ENCODE assay signal across 8 mouse cellular contexts in genomic region chr16:96127288-96127656, GRCm38 (mm10). TPM values are rescaled to one million over a fixed set of nuclear protein-coding genes. Genes with fewer than 3 reads are reported as not detected.
DNase-seq lines count a peak whose midpoint lies in the region; ATAC-seq and TF ChIP-seq lines count a peak whose summit lies in the region.

No protein-coding gene starts in this region.

- ATAC-seq in cerebellum, adult (ENCODE audit: insufficient number of reproducible peaks, low FRiP score, low TSS enrichment), result peak; percentile 33; the same call in 1 of the 2 replicates
- peak; percentile 46 for ATAC-seq in liver, embryonic 14.5 days (ENCODE audit: insufficient read depth)

- no peaks in the 10 kb centered on the region for H3K9me3 ChIP-seq in liver, embryonic 14.5 days (ENCODE audit: control insufficient read depth, low read length)

- peak overlapping the region; percentile 80 for H3K9ac ChIP-seq in liver, embryonic 14.5 days (replicated peaks)

- H3K27ac ChIP-seq in thymus, adult 2 months (ENCODE audit: control insufficient read depth, insufficient read depth, low read length), result no peak overlapping the region
- H3K27ac ChIP-seq in liver, embryonic 14.5 days, result peak overlapping the region; percentile 22; the same call in 1 of the 2 replicates

- no peaks in the 10 kb centered on the region for H3K27me3 ChIP-seq in thymus, adult 2 months (ENCODE audit: control insufficient read depth, insufficient read depth, low read length)
- H3K27me3 ChIP-seq in liver, embryonic 14.5 days (ENCODE audit: control insufficient read depth, insufficient read depth, low read length), result no peaks in the 10 kb centered on the region

- peak overlapping the region; percentile 65 for H3K4me3 ChIP-seq in thymus, adult 2 months (ENCODE audit: control insufficient read depth, insufficient read depth, low read length)
- H3K4me3 ChIP-seq in liver, embryonic 14.5 days (ENCODE audit: insufficient read depth in 1 of 2, low read depth in 2 of 2, low read length in 2 of 2), result peak overlapping the region; percentile 75 to 76

- peak; percentile 41; the same call in 1 of the 2 replicates for TF ChIP-seq POLR2A in thymus, adult 2 months (IDR thresholded peaks at IDR 0.05; ENCODE audit: control insufficient read depth, extremely low read depth, insufficient read depth, low read length, poor library complexity)

- WGBS in thymus, adult 2 months, result under 1% methylated on average over 50 of the region's 52 CpGs
- WGBS in liver, embryonic 14.5 days (ENCODE audit: insufficient replicate concordance), result 1% methylated on average over 51 of the region's 52 CpGs

- no peak for DNase-seq in cerebellum, postnatal 10 days
- no peak for DNase-seq in thymus, adult 2 months
- DNase-seq in thymus, postnatal 25 days, result no peak
- no peak for DNase-seq in liver, embryonic 14.5 days (ENCODE audit: low read depth in 3 of 3, low spot score in 3 of 3)
- DNase-seq in right cerebral cortex, postnatal 14 days, result no peak
- no peak for DNase-seq in spleen, postnatal 10 days (ENCODE audit: low spot score in 2 of 2)
- no peak for DNase-seq in adrenal gland, postnatal 36 days

- H3K36me3 ChIP-seq in thymus, adult 2 months (ENCODE audit: control insufficient read depth, insufficient read depth, low read length), result peaks cover 15% of the 10 kb centered on the region
- peaks cover 6% of the 10 kb centered on the region for H3K36me3 ChIP-seq in liver, embryonic 14.5 days (replicated peaks; ENCODE audit: control insufficient read depth, insufficient read depth, low read depth)

- TF ChIP-seq EP300 in liver, embryonic 14.5 days (IDR thresholded peaks at IDR 0.05; ENCODE audit: low read depth), result no peak

- TF ChIP-seq CTCF in thymus, adult 2 months (IDR thresholded peaks at IDR 0.05; ENCODE audit: borderline replicate concordance, control insufficient read depth, extremely low read depth, insufficient read depth, low read length, poor library complexity), result no peak
- no peak for TF ChIP-seq CTCF in liver, embryonic 14.5 days (IDR thresholded peaks at IDR 0.05; ENCODE audit: low read depth)

- H3K4me1 ChIP-seq in thymus, adult 2 months (replicated peaks; ENCODE audit: control insufficient read depth, insufficient read depth, low read length), result peaks cover 8% of the 10 kb centered on the region
- H3K4me1 ChIP-seq in liver, embryonic 14.5 days (replicated peaks; ENCODE audit: control insufficient read depth in 2 of 2, insufficient read depth in 2 of 2, low read length in 1 of 2), result peaks cover 0 to 5% of the 10 kb centered on the region in 2 experiments; a peak in 1 of 4 replicates

- H3K4me2 ChIP-seq in liver, embryonic 14.5 days (ENCODE audit: low read depth), result peak overlapping the region; percentile 75

RNA-seq across cellular contexts. Expression of gene Hmgn1, which starts 0.3 kb away (rescaled TPM):
- 28.5 and 31.4 TPM in 2 replicates for polyA plus RNA-seq in thymus, adult 2 months (2012; rRNA removed)
- polyA plus RNA-seq in liver, embryonic 14.5 days (2012; rRNA removed), result 35.6 and 58.7 TPM in 2 replicates
- polyA plus RNA-seq in liver, embryonic 14.5 days (2014; fragmentation: Nextera tagmentation; extraction: Ambion mirVana), result 120 and 122 TPM in 2 replicates
- total RNA-seq in adrenal gland, postnatal 36 days (2021), result 100 to 1,000 TPM; 231 to 239 TPM

RNA-seq across cellular contexts. Expression of gene Wrb, which starts 17.9 kb away (rescaled TPM):
- 38.3 and 44.6 TPM in 2 replicates for polyA plus RNA-seq in thymus, adult 2 months (2012; rRNA removed)
- 4.3 and 7.3 TPM in 2 replicates for polyA plus RNA-seq in liver, embryonic 14.5 days (2012; rRNA removed)
- 13.3 and 13.6 TPM in 2 replicates for polyA plus RNA-seq in liver, embryonic 14.5 days (2014; fragmentation: Nextera tagmentation; extraction: Ambion mirVana)
- 10 to 100 TPM; 29.2 to 39.2 TPM for total RNA-seq in adrenal gland, postnatal 36 days (2021)

RNA-seq across cellular contexts. Expression of gene Brwd1, which starts 44.9 kb away (rescaled TPM):
- 48.5 and 62.1 TPM in 2 replicates for polyA plus RNA-seq in thymus, adult 2 months (2012; rRNA removed)
- 4.8 and 7.3 TPM in 2 replicates for polyA plus RNA-seq in liver, embryonic 14.5 days (2012; rRNA removed)
- polyA plus RNA-seq in liver, embryonic 14.5 days (2014; fragmentation: Nextera tagmentation; extraction: Ambion mirVana), result 12.3 and 14.3 TPM in 2 replicates
- 10 to 100 TPM; 67.7 to 76.0 TPM for total RNA-seq in adrenal gland, postnatal 36 days (2021)
